Mouse (Mus musculus) midbrain, embryonic 16.5 days (tissue): ENCODE measurements around the gene Lpcat3. TPM values are rescaled to one million over a fixed set of nuclear protein-coding genes. Genes with fewer than 3 reads are reported as not detected.

ENCODE experiments used
- ATAC-seq: fragments of 200-750 bp; cut with Nextera tagmentation; 2 replicates; pipeline ENCODE4 v1.8.0; 2017; ENCODE audit warnings: moderate TSS enrichment
- H3K27ac ChIP-seq: fragments of 300-500 bp; sonication (generic); 2 replicates; pipeline ENCODE4 v1.5.1; 2014; ENCODE audit warnings: mild to moderate bottlenecking, low read length, mixed read lengths
- H3K27me3 ChIP-seq: fragments of 300-500 bp; sonication (generic); 2 replicates; pipeline ENCODE4 v1.6.1; 2014; ENCODE audit warnings: low read depth, low read length, mixed read lengths; ENCODE audit not compliant: control insufficient read depth, insufficient read depth
- H3K36me3 ChIP-seq: fragments of 300-500 bp; sonication (generic); 2 replicates; pipeline ENCODE4 v1.6.1; 2014; ENCODE audit warnings: mild to moderate bottlenecking, low read length, moderate library complexity, mixed read lengths; ENCODE audit not compliant: control insufficient read depth, insufficient read depth
- H3K4me1 ChIP-seq: fragments of 300-500 bp; sonication (generic); 2 replicates; pipeline ENCODE4 v1.6.1; 2014; ENCODE audit warnings: mild to moderate bottlenecking, low read length, mixed read lengths; ENCODE audit not compliant: control insufficient read depth, insufficient read depth
- H3K4me2 ChIP-seq: fragments of 300-500 bp; sonication (generic); 2 replicates; pipeline ENCODE4 v1.6.1; 2014; ENCODE audit warnings: mild to moderate bottlenecking, low read length, mixed read lengths
- H3K4me3 ChIP-seq: fragments of 300-500 bp; sonication (generic); 2 replicates; pipeline ENCODE4 v1.5.1; 2014; ENCODE audit warnings: low read depth, mild to moderate bottlenecking, low read length, moderate library complexity, mixed read lengths
- H3K9ac ChIP-seq: fragments of 300-500 bp; sonication (generic); 2 replicates; pipeline ENCODE4 v1.6.1; 2014; ENCODE audit warnings: low read depth, low read length, mixed read lengths
- H3K9me3 ChIP-seq: fragments of 300-500 bp; sonication (generic); replicated peaks from 2 replicates; pipeline ENCODE4 v1.6.1; 2014; ENCODE audit warnings: mild to moderate bottlenecking, low read length, mixed read lengths; ENCODE audit not compliant: control insufficient read depth, poor library complexity, severe bottlenecking
- WGBS: fragments of 180-500 bp; shearing (Covaris S2); extraction: QIAGEN DNeasy Blood & Tissue Kit; methylation state at CpG from one replicate; pipeline ENCODE4 v1.1.7; 2014; 5-methylcytosine and 5-hydroxymethylcytosine counted together
- polyA plus RNA-seq: library from polyadenylated mRNA; unstranded; fragments of >200 nt; fragmentation: Nextera tagmentation; extraction: Ambion mirVana; gene quantifications from 2 replicates; pipeline ENCODE4 v1.2.1, GENCODE M21; 2015

The Lpcat3 gene
- polyA plus RNA-seq, 1 experiment from 2014 or later = 43.8 TPM

GRCm38 (mm10) chr6:124655893-124656292, 6.9 kb upstream of the Lpcat3 start:
- ATAC-seq = no peak
- H3K4me3 ChIP-seq = no peak overlapping the region
- no peaks in the 10 kb centered on the region for H3K4me1 ChIP-seq
- H3K4me2 ChIP-seq = no peak overlapping the region
- H3K27me3 ChIP-seq = no peaks in the 10 kb centered on the region
- 75% methylated on average over 6 of the region's 6 CpGs for WGBS
- H3K9me3 ChIP-seq = no peaks in the 10 kb centered on the region
- no peak overlapping the region for H3K27ac ChIP-seq
- H3K9ac ChIP-seq = no peak overlapping the region
- no peaks in the 10 kb centered on the region for H3K36me3 ChIP-seq

GRCm38 (mm10) chr6:124658067-124658466, 4.8 kb upstream of the Lpcat3 start:
- Histone ChIP-seq H3K4me2 (no peak overlapping the region), H3K27me3 (no peaks in the 10 kb centered on the region), H3K4me3 (no peak overlapping the region), H3K9me3 (no peaks in the 10 kb centered on the region), H3K36me3 (no peaks in the 10 kb centered on the region), H3K9ac (no peak overlapping the region), H3K4me1 (no peaks in the 10 kb centered on the region; the same call in 1 of the 2 replicates), H3K27ac (no peak overlapping the region)
- no peak for ATAC-seq
- WGBS = 78% methylated on average over 2 of the region's 2 CpGs

DNA sequence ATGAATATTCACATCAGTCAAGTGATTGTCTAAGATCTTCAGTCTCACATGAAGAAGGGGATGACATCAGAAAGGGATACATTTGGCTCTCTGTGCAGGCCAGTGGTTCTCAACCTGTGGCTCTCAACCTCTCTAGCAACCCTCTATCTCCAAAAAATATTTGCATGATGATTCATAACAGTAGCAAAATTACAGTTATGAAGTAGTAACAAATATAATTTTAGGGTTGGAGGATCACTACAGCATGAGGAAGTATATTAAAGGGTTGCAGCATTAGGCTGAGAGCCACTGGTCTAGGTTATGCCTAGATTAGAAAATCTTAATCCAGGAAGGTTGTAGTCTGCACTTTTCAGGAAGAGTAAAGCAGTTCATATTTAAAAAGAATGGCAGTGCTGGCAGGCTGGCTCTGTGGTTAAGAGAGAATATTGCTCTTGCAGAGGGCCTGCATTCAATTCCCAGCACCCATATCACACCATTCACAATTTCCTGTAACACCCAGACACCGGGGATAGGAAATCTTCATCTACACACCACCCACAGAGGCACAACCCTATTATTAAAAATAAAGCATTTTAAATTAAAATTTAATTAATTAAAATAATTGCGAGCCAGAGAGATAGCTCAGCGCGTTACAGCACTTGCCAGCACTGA, 1.5 kb upstream of the Lpcat3 start:
- H3K27ac ChIP-seq = no peak overlapping the region
- no peak overlapping the region for H3K4me3 ChIP-seq
- H3K36me3 ChIP-seq = no peaks in the 10 kb centered on the region
- ATAC-seq = no peak
- no peaks in the 10 kb centered on the region for H3K27me3 ChIP-seq
- no peaks in the 10 kb centered on the region for H3K9me3 ChIP-seq
- H3K4me2 ChIP-seq = no peak overlapping the region
- H3K9ac ChIP-seq = no peak overlapping the region
- peaks cover 10% of the 10 kb centered on the region for H3K4me1 ChIP-seq
- 95% methylated on average over 4 of the region's 4 CpGs for WGBS

- H3K4me2 ChIP-seq = peak overlapping the region; percentile 84
- H3K9ac ChIP-seq = peak overlapping the region; percentile 77; the same call in 1 of the 2 replicates
- H3K36me3 ChIP-seq = no peaks in the 10 kb centered on the region
- H3K27me3 ChIP-seq = no peaks in the 10 kb centered on the region
- no peaks in the 10 kb centered on the region for H3K9me3 ChIP-seq
- 28% methylated on average over 6 of the region's 6 CpGs for WGBS
- H3K27ac ChIP-seq = peak overlapping the region; percentile 80
- H3K4me1 ChIP-seq = peaks cover 10% of the 10 kb centered on the region
- ATAC-seq = no peak; the same call in 1 of the 2 replicates
- H3K4me3 ChIP-seq = peak overlapping the region; percentile 72
These were observed 832 bp upstream of the Lpcat3 start for GRCm38 (mm10) chr6:124661995-124662394.

DNA sequence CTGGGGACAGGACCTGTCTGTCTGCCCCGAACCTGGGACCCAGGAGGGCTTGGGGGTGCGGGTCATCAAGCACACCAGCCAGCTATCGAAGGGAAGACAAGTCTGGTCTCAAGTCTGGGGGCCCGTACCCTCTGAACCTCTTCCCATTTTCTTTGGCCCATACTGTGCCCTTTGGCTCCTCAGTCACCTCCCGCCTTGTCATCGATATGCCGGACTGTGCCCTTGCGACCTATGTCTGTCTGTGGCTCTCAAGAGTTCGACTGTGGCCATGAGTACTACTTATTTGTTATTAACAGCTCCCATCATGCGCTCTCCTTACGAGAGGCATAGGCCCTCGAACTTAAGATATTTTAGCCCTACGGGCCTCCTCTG, 583 bp downstream of the Lpcat3 start:
- H3K4me2 ChIP-seq = peak overlapping the region; percentile 84
- H3K36me3 ChIP-seq = no peaks in the 10 kb centered on the region
- peak overlapping the region; percentile 80 for H3K27ac ChIP-seq
- H3K4me1 ChIP-seq = peaks cover 10% of the 10 kb centered on the region
- H3K9ac ChIP-seq = peak overlapping the region; percentile 77
- H3K4me3 ChIP-seq = peak overlapping the region; percentile 72
- H3K9me3 ChIP-seq = no peaks in the 10 kb centered on the region
- H3K27me3 ChIP-seq = no peaks in the 10 kb centered on the region
- 19% methylated on average over 13 of the region's 13 CpGs for WGBS
- ATAC-seq = no peak

- 88% methylated on average over 7 of the region's 7 CpGs for WGBS
- peaks cover 10% of the 10 kb centered on the region for H3K4me1 ChIP-seq
- H3K9ac ChIP-seq = no peak overlapping the region
- no peaks in the 10 kb centered on the region for H3K27me3 ChIP-seq
- H3K9me3 ChIP-seq = no peaks in the 10 kb centered on the region
- H3K27ac ChIP-seq = no peak overlapping the region
- H3K4me2 ChIP-seq = peak overlapping the region; percentile 84
- no peaks in the 10 kb centered on the region for H3K36me3 ChIP-seq
- H3K4me3 ChIP-seq = no peak overlapping the region
- ATAC-seq = no peak
These were observed 1.4 kb downstream of the Lpcat3 start for GRCm38 (mm10) chr6:124664256-124664655.

DNA sequence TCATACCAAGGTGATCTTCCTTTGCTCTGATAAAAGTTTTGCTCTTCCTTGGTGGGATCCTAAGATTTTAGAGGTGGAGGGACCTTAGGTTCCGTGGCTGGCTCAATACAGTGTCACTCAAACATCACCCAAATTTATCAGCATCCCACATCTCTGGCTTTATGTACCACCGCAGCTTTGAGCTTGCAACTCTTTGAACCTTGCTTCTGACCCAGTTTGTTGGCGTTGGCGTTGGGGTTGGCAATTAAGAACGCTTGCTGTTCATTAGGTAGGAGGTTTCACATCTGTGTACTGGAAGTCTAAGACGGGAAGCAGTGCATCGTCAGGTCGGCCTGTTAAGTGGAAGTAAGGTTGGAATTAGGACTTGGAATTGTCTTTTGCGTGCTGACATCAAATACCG, 2.2 kb downstream of the Lpcat3 start:
- Histone ChIP-seq H3K36me3 (no peaks in the 10 kb centered on the region), H3K4me1 (peaks cover 10% of the 10 kb centered on the region), H3K9me3 (no peaks in the 10 kb centered on the region), H3K4me2 (no peak overlapping the region), H3K4me3 (no peak overlapping the region), H3K27ac (no peak overlapping the region), H3K27me3 (no peaks in the 10 kb centered on the region), H3K9ac (no peak overlapping the region)
- no peak for ATAC-seq
- 95% methylated on average over 10 of the region's 10 CpGs for WGBS

DNA sequence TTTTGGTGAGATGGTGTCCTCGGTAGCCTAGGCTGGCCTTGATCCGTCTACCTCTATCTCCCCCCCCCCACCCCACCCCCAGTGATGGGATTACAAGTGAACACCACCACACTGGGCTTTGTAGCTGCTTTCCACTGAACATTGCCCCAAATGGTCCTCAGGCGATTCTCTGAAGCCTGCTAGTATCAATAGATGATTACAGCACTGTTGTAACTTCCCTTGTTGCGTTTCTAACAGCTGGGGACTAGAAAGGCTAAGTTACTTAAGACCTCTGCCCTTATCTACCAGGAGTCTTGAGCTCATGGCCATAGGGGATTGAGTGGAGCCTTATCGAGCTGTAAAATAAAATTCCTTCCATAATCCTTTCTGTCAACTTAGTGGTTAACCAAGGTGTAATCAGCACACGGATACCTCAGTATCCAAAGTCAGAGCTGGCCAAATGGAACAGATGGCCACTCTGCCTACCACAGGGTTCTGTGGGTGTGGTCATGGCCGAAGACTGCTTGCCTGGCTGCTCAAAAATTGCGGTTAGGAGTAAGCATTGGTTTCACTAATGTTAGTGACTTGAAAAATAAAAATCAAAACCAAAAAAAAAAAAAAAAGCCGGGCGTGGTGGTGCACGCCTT, 6.5 kb downstream of the Lpcat3 start:
- Histone ChIP-seq H3K4me1 (peaks cover under 1% of the 10 kb centered on the region; the same call in 1 of the 2 replicates), H3K27me3 (no peaks in the 10 kb centered on the region), H3K4me2 (no peak overlapping the region), H3K9me3 (no peaks in the 10 kb centered on the region), H3K27ac (no peak overlapping the region), H3K4me3 (no peak overlapping the region), H3K36me3 (no peaks in the 10 kb centered on the region), H3K9ac (no peak overlapping the region)
- WGBS = 93% methylated on average over 11 of the region's 11 CpGs
- no peak for ATAC-seq

DNA sequence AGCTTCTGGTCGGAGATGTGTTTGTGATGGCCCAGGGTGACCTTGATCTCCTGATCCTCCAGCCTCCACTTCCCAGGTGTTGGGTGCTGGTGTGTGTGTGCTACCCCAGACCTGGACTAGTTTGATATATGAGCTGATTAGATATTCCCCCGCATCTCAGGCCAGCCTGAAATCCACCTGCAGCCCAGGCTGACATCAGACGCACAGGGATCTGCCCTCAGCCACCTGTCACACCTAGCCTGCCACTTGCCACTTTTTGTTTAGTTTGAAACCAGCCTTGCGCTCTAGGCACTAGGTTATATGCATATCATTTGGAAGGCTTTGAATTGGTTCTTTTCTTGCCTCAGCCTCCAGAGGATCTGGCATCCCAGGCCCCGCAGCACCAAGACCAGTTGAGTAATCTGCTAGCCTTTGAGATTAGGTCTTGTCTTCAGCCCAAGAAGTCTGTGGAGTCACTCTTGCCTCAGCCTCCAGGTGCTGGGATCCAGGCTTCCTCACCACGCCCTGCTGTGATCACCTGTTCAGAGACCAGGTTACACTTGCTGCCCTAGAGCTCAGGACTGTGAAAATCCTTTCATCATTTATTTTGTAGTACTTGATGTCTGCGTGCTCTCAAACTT, 7.6 kb downstream of the Lpcat3 start:
- Histone ChIP-seq H3K27me3 (no peaks in the 10 kb centered on the region), H3K36me3 (no peaks in the 10 kb centered on the region), H3K4me3 (no peak overlapping the region), H3K9me3 (no peaks in the 10 kb centered on the region), H3K4me2 (no peak overlapping the region), H3K4me1 (no peaks in the 10 kb centered on the region), H3K27ac (no peak overlapping the region), H3K9ac (no peak overlapping the region)
- no peak for ATAC-seq
- WGBS = 94% methylated on average over 7 of the region's 7 CpGs
